Mouse (Mus musculus): ENCODE measurements around the gene Cnih3.

The Cnih3 gene

DNA sequence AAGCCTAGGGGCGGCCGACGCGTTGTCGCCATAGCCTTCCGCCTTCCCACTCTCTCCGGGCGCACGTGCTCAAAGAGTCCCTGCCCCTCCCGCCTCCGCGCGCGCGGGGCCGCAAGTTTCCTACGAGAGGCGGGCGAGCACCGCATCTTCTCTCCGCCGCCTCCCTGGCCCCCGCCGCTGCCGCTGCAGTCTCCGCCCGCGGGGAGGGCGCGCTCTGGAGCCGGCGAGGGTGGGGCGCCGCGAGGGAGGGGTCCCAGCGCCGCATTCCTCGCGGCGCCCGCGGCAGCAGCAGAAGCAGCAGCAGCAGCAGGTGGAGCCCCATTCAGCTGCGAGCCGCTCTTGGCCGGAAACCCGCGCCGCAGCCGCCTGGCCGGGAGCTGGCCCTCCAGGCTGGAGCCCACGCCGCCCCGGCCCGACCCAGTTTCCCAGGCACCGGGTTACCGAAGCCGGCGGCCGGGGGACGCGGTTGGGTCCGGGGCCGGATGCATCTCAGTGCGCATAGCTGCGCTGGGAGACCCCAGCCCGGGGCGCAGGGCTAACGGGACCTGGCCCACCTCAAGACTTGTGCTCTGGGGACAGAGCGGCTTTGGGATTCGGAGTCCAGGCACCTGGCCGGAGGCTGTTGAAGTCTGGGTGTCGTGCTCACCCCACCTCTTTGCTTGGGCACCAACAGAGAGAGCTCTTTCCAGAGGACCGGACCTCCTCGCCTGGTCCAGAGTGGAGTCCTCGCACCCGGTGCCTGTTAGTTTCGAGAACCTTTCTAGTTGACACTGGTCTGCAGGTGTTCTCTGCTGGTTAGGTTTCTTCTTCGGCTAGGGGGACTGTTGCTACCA, at the start of gene Cnih3:
Cnih3 (plus strand) TSS at position 262 of the 833 bp plus-strand sequence.
- peak; percentile 28 for DNase-seq (ENCODE audit: low read depth, low spot score)

DNA sequence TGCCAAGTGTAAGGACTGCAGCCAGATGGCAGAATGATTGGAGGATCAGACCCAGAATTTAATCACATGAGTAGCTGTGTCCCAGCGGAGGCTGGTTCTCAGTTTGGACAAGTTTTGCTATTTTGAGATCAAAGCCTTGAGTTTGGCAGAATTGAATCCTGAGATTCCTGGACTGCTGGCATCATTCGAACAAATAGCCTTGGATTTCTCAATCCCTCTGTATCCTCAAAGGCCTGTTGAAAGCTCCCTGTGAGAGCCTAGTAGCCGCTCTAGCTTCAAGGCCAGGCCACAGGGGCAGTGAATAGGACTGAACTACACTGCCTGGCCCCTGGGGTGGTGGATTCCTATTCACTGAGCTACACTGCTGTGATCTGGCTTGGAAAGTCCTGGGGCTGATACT, 44.4 kb upstream of the Cnih3 start:
- no peak for DNase-seq (ENCODE audit: low read depth, low spot score)

DNA sequence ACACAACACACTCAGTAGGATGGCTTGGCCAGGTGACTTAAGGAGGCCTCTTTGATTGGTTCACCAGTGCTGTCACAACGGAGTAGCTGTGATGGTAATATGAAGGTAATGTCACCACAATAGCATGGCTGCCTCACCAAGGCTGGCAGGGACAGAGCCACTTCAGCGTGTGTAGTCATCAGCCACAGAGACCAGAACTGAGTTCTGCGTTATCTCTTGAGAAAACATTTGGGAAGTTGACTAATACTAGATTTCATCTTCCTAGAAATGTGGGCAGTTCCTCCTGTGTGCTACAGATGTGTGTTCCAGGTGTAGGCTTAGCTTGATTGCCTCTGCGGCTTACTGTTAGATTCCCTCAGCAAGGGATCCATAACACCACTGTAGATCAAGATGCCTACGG, 41.7 kb upstream of the Cnih3 start:
- no peak for DNase-seq (ENCODE audit: low read depth, low spot score)

DNA sequence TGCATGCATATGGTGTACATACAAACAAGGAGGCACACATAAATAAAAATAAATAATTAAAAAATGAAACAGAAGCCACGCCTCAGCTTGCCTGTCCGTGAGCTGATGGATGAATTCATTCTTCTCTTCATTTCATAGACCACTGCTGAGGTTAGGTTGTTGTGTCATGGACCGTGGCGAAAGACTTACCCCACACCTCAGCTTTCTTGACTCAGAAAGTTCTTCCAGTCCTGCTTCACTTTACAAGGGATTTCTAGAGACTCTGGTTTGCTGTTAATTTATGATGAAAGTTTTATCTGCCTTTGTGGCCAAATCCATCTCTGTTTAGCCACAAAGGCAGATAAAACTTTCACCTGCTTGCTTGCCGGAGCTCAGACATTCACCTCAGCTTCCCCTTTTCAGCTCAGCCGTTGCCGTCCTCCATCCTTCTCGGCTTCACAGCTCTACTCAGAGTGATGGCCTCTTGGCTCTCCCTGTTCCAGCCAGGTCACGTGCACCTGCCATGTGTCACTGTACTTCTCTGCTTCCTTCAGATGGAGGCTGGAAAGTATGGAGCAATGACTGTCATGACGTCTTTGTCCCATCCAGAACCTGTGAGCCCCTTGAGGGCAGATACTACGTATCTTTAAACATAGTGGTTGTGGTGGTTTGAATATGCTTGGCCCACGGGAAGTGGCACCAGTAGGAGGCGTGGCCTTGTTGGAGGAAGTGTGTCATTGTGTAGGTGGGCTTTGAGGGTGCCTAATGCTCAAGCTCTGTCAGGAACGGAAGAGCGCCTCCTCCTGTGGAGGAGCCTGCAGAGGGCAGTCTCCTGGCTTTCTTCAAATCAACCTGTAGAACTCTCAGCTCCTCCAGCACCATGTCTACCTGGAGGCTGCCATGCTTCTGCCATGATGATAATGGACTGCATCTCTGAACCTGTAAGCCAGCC, 40.0 kb upstream of the Cnih3 start:
- DNase-seq (ENCODE audit: low read depth, low spot score), result no peak

DNA sequence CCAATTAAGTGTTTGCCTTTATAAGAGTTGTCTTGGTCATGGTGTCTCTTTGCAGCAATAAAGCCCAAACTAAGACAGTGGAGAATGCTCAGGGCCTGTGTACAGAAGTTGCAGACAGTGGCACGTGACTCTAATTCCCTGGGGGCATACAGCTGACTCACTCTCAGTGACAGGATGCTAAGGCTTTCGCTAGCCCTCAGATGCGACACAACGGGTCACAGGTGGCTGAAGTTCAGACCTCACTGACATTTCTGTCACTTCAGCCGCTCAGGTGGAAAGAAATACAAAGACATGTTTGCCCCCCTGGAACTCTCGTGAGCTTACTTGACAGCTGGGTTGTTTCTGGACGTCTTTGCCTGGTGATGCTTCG, 39.4 kb upstream of the Cnih3 start:
- no peak for DNase-seq (ENCODE audit: low read depth, low spot score)

DNA sequence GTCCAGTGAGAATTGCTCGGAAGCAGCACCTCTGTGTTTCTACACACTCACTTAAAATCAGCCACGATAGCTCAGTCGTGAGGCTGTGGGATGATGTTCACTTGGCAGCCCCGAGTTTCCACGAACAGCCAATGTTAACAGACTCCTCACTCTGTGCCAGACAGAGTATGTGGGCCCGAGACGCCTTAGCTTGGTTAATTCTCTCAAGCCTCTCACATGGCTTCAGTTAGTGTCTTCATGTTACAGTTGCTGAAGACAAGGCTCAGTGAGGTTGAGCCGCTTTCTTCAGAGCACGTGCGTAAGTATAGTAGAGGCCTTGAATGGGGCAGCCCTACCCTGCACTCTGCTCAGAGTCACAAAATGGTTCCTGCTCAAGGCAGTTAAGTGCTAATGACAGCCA, 38.1 kb upstream of the Cnih3 start:
- DNase-seq (ENCODE audit: low read depth, low spot score), result no peak

DNA sequence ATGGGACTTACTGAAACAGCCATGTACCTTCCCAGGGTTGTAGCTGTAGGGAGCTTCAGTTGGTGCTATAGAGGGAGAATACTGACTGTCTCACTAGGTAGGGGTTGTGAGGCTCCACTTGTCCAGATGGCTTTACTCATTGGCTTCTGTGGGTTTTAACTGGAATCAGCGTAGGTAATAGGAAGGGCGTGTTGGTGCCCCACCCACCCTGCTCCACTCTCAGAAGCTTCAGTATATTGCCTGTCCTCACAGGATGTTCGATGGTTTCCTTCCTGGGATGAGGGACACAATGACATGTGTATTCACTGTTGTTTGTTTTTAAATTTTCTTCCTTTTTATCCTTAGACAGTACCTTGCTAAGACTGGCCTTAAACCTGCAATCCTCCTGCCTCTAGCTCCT, 37.1 kb upstream of the Cnih3 start:
- DNase-seq (ENCODE audit: low read depth, low spot score), result no peak

DNA sequence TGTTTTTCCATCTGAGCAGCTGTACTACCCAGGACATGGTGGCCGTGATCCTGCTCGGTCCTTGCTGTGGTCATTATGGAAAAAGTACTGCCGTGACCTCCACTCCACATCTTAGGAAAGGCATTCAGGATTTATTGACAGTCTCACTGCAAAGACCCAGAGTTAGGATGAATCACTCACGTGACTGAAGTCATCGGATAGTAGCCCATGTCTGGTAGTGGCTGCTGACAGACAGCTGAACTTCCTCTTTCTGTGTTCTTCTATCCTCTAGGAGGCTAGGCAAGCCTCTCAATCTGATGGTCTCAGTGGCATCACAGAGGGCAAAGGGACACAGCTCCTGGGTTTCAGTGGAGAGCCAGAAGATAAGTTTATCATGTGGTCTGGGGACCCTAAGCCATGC, 35.9 kb upstream of the Cnih3 start:
- no peak for DNase-seq (ENCODE audit: low read depth, low spot score)

DNA sequence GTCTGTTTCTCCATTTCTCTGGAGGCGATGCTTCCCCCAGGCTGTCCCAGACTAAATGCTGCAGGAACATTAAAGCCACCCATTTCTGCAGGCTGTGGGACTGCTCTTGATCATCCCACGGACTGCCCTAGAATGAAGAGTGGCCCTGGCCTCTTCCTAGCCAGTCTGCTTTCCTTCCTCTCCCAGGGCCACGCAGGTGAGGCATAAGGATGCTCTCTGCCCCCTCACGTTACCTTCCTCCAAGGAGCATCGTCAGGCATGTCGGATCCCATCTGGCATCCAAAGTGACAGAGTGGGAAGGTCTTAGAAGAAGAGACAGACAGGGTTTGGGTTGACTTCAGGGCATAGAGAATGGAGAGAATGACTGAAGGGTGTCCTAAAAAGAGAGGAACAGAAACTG, 33.0 kb upstream of the Cnih3 start:
- no peak for DNase-seq (ENCODE audit: low read depth, low spot score)

DNA sequence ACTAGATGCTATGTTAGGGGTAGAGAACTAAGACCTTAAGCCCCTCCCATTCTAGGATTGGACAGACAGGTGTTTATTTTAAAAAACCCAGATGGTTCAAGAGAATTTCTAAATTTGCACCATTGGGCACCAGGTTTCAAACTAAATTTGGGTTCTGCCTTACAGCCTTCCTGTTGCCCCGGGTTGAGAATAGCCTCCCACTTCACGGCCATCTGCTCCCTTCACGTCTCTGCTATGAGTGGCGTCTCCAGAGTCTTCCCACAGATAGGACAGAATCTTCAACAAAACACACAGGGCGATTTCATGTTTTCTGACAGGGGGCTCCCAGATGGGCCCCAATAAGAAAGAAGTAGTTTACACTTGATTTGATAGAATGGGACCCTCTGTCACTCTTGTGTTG, 31.3 kb upstream of the Cnih3 start:
- DNase-seq (ENCODE audit: low read depth, low spot score), result no peak

DNA sequence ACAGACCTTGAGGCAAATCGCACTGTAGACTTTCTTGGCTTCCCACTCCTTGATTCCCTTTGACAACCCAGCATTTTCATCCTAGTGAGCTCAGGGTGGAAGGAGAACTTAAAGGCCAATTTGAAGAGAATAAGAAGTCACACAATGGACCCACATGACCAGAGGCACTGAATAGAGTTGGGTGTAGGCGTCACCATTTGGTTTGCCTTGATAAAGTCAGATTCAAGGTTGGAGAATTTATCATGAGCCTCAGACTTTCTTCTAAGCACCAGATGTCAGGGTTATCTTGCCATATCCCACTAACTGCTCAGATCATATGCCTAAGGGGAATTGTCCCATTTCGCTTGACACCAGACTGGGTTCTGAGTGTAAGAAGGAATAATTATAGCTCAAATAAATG, 29.3 kb upstream of the Cnih3 start:
- no peak for DNase-seq (ENCODE audit: low read depth, low spot score)

DNA sequence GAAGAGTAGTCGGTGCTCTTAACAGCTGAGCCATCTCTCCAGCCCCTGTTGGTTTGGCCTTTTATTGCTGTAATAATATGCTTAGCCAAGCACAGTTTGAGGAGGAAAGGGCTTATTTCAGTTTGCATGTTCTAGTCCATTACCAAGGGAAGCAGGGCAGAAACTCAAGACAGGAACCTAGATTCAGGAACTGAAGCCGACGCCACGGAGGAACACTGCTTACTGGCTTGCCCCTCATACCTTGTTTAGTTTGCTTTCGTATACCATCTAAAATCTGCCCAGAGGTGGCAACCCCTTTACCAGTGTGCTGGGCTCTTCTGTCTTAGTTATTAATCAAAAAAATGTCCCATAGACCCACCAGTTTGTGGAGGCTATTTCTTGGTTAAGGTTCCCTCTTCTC, 25.3 kb upstream of the Cnih3 start:
- DNase-seq (ENCODE audit: low read depth, low spot score), result no peak

DNA sequence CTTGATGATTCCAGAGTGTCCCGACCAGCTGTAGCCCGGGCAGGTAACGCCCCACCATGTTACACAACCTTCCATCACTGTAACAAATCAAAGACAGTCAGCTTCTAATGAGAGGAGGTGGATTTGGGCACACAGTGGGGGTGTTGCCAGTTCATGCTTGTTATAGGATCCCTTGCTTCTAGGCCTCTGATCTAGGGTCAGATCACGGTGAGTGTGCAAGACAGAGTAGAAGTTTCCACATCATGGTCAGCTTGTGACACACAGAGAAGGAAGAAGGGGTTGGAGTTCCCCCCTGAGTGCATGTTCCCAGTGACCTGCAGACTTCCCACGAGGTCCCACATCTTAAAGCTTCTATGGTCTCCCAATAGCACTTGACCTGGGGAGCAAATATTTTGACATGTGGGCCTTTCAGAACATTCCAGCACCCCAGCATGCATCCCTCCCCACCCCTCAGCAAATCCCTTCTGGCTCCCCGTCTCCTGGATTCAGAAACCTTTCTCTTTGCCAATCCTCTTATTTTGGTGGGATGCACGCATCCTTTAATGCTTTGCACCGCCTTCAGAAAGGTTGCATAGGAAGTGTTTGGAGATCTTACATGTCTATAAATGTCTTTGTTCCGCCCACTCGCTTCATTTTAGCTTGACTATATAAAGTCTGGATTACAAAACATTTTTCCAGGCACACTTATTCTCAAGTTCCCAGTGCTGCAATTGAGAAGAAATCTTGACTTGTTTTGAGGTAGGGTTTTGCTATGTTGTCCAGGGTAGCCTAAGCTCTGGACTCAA, 24.6 kb upstream of the Cnih3 start:
- no peak for DNase-seq (ENCODE audit: low read depth, low spot score)

DNA sequence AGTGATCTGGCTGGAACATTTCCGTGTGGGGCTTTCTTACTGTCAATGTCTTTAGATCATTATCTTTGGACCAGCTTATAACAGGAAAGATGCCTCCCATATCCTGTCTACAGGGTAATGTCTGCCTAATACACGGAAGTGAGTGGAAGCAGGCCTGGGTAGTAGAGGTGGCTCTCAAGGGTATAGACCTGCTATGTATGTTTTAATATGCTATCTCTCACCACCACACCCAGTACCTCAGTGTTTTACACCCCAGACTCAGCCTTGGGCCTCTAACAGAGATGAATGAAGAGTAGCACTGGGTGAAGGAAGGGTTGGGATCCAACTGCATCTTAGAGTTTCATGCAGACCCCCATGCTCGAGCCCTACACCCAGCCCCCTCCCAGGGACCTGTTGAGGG, 23.3 kb upstream of the Cnih3 start:
- no peak for DNase-seq (ENCODE audit: low read depth, low spot score)

DNA sequence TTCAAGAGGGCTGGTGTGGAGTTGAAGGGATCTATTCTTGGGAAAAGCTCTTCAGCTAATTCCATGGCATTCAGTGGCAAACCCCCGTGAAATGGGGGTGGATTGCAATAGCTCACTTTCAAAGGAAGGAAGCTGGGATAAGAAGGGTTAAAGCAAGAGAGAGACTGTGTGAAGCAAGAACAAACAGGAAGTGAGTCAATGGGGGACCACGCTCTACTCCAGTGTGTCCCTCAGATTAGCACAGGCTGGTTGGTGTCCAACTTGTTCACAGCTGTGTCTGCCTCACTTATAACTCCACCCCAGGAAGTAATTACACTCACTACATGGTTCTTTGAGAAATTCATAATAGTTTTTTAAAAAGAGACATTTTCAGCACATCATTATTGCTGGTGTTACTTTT, 19.8 kb upstream of the Cnih3 start:
- peak; percentile 6 for DNase-seq (ENCODE audit: low read depth, low spot score)

DNA sequence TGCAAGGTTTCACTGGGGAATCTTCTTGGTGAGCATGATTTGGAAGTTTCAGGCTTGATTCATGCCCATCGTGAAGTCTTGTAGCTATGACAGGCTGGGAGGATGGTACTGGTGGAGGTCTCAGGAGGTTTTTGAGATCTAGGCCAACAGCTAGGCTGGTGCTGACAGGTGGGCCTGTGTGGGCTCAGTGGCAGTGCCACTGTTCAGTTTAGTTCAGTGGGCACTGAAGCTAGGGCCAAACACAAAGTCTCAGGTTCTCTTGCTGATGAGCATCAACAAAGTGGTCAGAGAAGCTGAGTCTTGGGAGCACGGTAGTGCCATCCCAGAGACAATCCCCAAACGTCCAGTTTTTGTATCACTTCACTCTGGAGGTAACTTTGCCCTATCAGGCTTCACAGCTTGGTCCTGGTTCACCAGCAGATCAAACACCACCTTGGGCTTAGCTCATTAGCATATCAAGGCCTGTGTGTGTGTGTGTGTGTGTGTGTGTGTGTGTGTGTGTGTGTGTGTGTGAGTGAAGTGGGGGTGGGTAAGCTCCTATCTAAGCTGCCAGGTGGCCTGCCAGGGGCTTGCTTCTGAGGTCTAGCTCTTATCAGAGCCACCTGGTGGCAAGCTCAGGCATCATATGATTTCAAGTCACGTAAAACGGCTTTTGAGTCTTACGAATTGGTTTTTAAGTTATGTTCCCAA, 18.0 kb upstream of the Cnih3 start:
- peak; percentile 61 for DNase-seq (ENCODE audit: low read depth, low spot score)

DNA sequence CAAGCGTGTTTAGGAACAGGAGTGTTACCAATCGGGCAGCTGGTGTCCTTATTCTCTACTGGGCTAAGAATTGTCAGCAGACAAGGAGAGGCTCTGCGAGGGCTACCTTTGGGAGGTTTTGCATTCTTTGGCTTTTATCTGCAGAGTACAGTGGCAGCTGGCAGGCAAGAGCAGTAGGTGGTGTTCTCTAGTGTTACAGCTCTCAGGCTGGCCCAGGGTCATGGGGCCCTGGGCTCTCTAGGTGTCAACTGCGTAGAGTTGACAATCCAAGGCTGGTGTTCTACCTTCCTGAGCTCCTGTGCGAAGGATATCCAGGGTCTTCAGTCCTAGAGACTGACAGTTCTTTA, 17.4 kb upstream of the Cnih3 start:
- no peak for DNase-seq (ENCODE audit: low read depth, low spot score)

DNA sequence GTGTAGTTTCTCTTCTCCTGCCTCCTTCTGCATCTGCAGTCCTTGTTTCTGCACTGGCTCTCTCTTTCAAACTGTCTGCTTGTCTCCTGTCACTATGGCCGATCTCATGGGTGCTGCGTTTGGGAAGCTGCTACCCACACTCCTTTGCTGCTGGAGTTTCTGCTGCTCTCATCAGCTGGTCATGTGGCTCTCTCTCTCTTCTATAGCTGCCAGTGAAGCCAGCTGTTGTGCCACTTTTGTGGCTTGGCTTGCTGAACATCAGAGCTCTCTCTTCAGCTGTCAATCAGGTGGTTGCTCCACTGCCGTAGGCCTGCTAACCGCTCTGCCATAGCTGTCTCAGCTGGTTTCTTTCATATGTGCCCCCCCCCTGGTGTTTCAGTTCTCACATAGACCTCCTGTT, 17.0 kb upstream of the Cnih3 start:
- no peak for DNase-seq (ENCODE audit: low read depth, low spot score)

DNA sequence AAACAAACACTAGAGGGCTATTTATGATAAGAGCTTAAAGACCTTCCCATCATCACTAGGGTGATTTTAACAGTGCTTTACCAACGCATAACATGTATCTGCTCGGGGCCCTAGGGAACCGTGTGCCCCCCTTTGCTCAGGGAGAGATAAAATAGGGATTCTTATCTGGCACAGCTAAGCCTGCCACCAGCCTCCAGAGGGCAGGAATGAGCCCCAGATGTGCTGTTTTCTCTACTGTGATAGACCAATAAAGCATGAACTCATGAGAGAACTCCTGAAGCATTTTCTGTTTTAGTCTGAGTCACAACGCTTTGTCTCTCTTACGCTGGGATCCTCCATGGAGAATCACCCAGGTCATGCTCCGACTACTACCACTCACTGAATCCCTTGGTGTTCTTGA, 15.6 kb upstream of the Cnih3 start:
- DNase-seq (ENCODE audit: low read depth, low spot score), result no peak

DNA sequence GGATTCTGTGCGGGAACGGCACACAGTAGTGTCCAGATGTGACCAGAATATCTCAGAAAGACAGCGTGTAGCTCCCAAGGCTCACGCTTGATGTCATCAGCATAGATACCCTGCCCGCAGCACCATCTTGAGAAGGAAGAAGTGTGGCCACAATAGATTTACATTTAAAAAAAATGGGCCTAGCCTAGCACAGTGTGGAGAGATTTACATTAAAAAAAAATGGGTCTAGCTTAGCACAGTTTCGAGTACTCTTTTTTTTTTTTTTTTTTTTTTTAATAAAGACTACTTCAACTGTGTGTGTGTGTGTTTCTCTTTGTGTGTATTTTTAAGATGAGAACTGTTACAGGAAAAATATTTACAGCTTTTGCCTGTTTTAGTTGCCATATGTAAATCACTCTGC, 13.3 kb upstream of the Cnih3 start:
- no peak for DNase-seq (ENCODE audit: low read depth, low spot score)

DNA sequence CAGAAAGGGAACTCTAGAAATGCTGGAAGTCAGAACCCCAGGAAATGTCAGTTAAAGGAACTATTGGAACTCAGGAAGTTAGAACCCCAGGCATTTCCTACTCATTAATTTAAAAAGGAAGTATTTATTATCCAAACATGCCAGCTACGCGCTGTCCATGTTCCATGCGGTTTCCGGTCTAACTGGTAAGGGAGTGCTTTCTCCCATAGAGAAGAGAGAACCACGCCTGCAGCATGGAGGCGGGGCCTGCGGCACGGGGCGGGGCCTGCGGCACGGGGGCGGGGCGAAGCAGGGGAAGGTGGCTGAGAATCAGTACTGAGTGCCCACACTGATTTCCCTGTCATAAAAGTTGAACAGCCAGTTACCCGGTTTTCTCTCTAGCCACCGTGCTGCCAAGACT, 6.9 kb upstream of the Cnih3 start:
- DNase-seq (ENCODE audit: low read depth, low spot score), result peak; percentile 12

DNA sequence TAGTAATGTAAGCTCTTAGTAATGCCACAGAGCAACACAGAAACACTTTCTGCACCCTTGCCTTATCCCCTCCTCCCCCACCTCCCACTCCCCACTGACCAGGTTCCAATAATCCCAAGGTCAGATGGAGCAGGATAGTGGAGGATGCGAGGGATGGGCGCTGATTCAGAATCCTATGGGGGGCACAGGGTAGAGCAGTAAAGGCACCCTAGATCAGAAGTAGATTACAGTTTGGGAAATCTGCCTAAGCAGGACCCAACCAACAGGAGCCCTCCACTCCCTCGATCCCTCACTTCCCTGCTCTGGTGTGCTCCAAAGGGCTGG, 423 bp upstream of the Cnih3 start:
- no peak for DNase-seq (ENCODE audit: low read depth, low spot score)
